ENCODE assay signal across 8 mouse cellular contexts in genomic region chr12:108179246-108179320, GRCm38 (mm10). TPM values are rescaled to one million over a fixed set of nuclear protein-coding genes. Genes with fewer than 3 reads are reported as not detected.
A peak's percentile ranks its signal among the peaks of the same experiment; 100 is the strongest.
DNase-seq lines count a peak whose midpoint lies in the region; ATAC-seq and TF ChIP-seq lines count a peak whose summit lies in the region.

Gene Setd3, minus strand, starts transcription at chr12:108179314.

- no peak for ATAC-seq in limb, embryonic 13.5 days (ENCODE audit: low FRiP score, low read depth)

- H3K9me3 ChIP-seq in erythroblast, embryonic 14.5 days (ENCODE audit: control insufficient read depth, low read length), result no peaks in the 10 kb centered on the region
- no peaks in the 10 kb centered on the region for H3K9me3 ChIP-seq in limb, embryonic 13.5 days

- DNase-seq in testis, postnatal 14 days (ENCODE audit: low spot score), result no peak
- DNase-seq in heart, postnatal 25 days (ENCODE audit: low spot score), result no peak
- no peak for DNase-seq in cerebellum, adult 9-11 months
- no peak for DNase-seq in frontal cortex, postnatal 25 days (ENCODE audit: low spot score in 2 of 2)

- no peak for TF ChIP-seq CTCF in testis, adult 2 months (IDR thresholded peaks at IDR 0.05; ENCODE audit: control insufficient read depth, insufficient read depth, insufficient replicate concordance, low read depth, low read length)
- TF ChIP-seq CTCF in small intestine, adult 2 months (IDR thresholded peaks at IDR 0.05; ENCODE audit: extremely low read depth, insufficient read length, insufficient replicate concordance, low read depth, low read length), result no peak

- WGBS in limb, embryonic 13.5 days, result 0% methylated on average over 9 of the region's 9 CpGs
- 0% methylated on average over 3 of the region's 9 CpGs for WGBS in small intestine, adult 2 months

- no peak for TF ChIP-seq POLR2A in testis, adult 2 months (IDR thresholded peaks at IDR 0.05; ENCODE audit: control insufficient read depth, low read depth, low read length)
- TF ChIP-seq POLR2A in small intestine, adult 2 months (IDR thresholded peaks at IDR 0.05; ENCODE audit: low read depth, low read length), result no peak

- peak within 1 kb of the TSS; percentile 92 for H3K4me2 ChIP-seq in limb, embryonic 13.5 days (replicated peaks)

- H3K9ac ChIP-seq in limb, embryonic 13.5 days, result peak within 1 kb of the TSS; percentile 98

- H3K27me3 ChIP-seq in testis, adult 2 months (ENCODE audit: control insufficient read depth, insufficient read depth, low read length), result no peaks in the 10 kb centered on the region
- no peaks in the 10 kb centered on the region for H3K27me3 ChIP-seq in erythroblast, embryonic 14.5 days (ENCODE audit: control insufficient read depth)
- no peaks in the 10 kb centered on the region for H3K27me3 ChIP-seq in limb, embryonic 13.5 days
- no peaks in the 10 kb centered on the region for H3K27me3 ChIP-seq in small intestine, adult 2 months (ENCODE audit: control insufficient read depth, insufficient read depth, low read length)

- H3K4me1 ChIP-seq in testis, adult 2 months (ENCODE audit: control insufficient read depth, insufficient read depth, low read length), result peaks cover 3% of the 10 kb centered on the region; the same call in 1 of the 2 replicates
- peaks cover 52% of the 10 kb centered on the region for H3K4me1 ChIP-seq in erythroblast, embryonic 14.5 days (ENCODE audit: control insufficient read depth)
- H3K4me1 ChIP-seq in limb, embryonic 13.5 days, result peaks cover 40% of the 10 kb centered on the region
- H3K4me1 ChIP-seq in small intestine, adult 2 months (ENCODE audit: control insufficient read depth, insufficient read depth, insufficient read length, low read length), result peaks cover 13% of the 10 kb centered on the region

- H3K27ac ChIP-seq in testis, adult 2 months (ENCODE audit: control insufficient read depth, insufficient read depth, low read depth, low read length), result peak within 1 kb of the TSS; percentile 97
- peak within 1 kb of the TSS; percentile 88 for H3K27ac ChIP-seq in limb, embryonic 13.5 days
- H3K27ac ChIP-seq in small intestine, adult 2 months (ENCODE audit: insufficient read depth, low read depth, low read length), result peak within 1 kb of the TSS; percentile 95

- peak within 1 kb of the TSS; percentile 99 for H3K4me3 ChIP-seq in testis, adult 2 months (ENCODE audit: control insufficient read depth, low read depth, low read length)
- peak within 1 kb of the TSS; percentile 82 for H3K4me3 ChIP-seq in erythroblast, embryonic 14.5 days (replicated peaks)
- H3K4me3 ChIP-seq in limb, embryonic 13.5 days, result peak within 1 kb of the TSS; percentile 98
- H3K4me3 ChIP-seq in small intestine, adult 2 months (ENCODE audit: low read depth, low read length), result peak within 1 kb of the TSS; percentile 92

- H3K36me3 ChIP-seq in testis, adult 2 months (ENCODE audit: control insufficient read depth, insufficient read depth, low read length), result no peaks in the 10 kb centered on the region
- H3K36me3 ChIP-seq in erythroblast, embryonic 14.5 days (ENCODE audit: control insufficient read depth), result peaks cover 50% of the 10 kb centered on the region
- peaks cover 25% of the 10 kb centered on the region for H3K36me3 ChIP-seq in limb, embryonic 13.5 days
- peaks cover 9% of the 10 kb centered on the region; the same call in 1 of the 2 replicates for H3K36me3 ChIP-seq in small intestine, adult 2 months (ENCODE audit: control insufficient read depth, insufficient read depth, low read length)

- intact Hi-C loops in heart, postnatal 25 days (cut with DNase I), result loop anchor here (10.0 kb wide), 1 partner anchor 626 kb away; no protein-coding TSS in a partner anchor

RNA-seq across cellular contexts. Expression of gene Setd3, which starts in this region (rescaled TPM):
- polyA plus RNA-seq in testis, adult 2 months (2012; rRNA removed), result 33.8 and 37.9 TPM in 2 replicates
- polyA plus RNA-seq in erythroblast, embryonic 14.5 days (2012), result 1.8 and 2.0 TPM in 2 replicates
- 10 to 100 TPM; 82.0 to 89.7 TPM for total RNA-seq in heart, postnatal 25 days (2021)
- polyA plus RNA-seq in limb, embryonic 13.5 days (2015; fragmentation: Nextera tagmentation; extraction: Ambion mirVana), result 93.2 and 96.1 TPM in 2 replicates
- polyA plus RNA-seq in small intestine, adult 2 months (2012; rRNA removed), result 4.2 and 8.9 TPM in 2 replicates
